Mouse (Mus musculus) kidney, postnatal 36 days (tissue): ENCODE measurements around the gene Ier5l.
A peak's percentile ranks its signal among the peaks of the same experiment; 100 is the strongest.

ENCODE experiments used
- DNase-seq, 2 experiments: peaks; one replicate each; pipeline ENCODE4 v3.0.0; 2021 to 2022; ENCODE audit warnings: mixed read lengths in 2 of 2

Ier5l gene

GRCm38 (mm10) chr2:30470143-30470946 is 3.7 kb downstream of the Ier5l start:
- peak; percentile 81 to 83 for DNase-seq

- peak; percentile 69 to 84 for DNase-seq
Observed at GRCm38 (mm10) chr2:30469796-30470142, 4.2 kb downstream of the Ier5l start.

DNA sequence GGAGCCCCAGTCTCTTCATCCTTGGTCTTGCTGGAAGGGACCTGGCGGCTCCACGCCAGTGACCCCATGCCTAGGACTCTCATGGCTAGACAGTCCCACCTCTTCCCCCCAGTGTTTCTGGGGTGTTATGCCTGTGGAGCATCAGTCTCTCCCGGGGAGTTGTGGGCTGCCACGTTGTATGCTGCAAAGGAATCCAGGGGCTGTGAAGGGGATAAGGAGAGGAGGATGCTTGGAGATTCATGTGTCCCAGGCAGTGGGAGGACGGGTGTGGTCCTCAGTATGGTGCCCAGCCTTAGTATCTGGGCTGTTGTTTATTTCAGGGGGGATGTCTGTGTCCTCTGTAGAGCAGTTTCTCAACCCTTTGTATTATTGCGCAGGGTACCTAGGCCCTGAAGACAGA is 5.0 kb downstream of the Ier5l start:
- DNase-seq = no peak

GRCm38 (mm10) chr2:30466787-30467186 is 7.2 kb downstream of the Ier5l start:
- DNase-seq = no peak

DNA sequence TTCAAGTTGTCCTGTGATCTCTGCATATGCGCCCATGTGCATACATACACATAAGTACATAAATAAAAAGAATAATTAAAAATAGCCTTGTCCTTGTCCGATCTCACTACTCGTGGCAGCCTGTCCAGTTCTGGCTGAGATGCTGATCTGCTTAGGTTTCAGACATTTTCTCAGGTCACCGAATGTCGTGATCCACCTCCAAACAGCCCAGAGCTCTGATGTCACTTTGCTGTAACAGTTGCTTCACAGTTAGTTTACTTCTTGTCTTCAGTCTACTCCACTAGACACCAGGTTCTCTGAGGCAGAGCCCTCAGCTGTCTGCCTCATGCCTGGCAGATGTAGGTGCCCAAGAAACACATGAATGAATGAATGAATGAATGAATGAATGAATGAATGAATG is 9.6 kb downstream of the Ier5l start:
- no peak for DNase-seq

DNA sequence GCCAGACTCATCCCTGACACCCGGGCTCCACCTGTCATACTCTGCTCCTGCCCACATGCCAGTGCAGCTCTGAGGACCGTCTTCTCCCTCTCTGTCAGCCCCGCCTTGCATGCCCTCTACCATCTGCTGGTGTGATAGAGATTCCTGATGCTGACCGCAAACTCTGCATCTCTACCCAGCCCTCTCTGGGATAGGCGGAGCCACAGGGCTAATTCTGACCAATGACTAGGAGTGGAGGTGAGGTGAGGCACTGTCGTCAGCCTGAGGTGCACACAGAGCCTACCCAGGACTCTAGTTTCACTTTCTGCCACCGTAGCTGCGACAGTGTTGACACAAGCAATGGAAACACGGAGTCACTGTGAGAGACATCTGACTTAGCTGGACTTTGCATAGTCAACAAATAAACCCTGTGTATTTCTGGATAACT is 10.1 kb downstream of the Ier5l start:
- peak; percentile 79 to 84 for DNase-seq

GRCm38 (mm10) chr2:30463341-30463761 is 10.7 kb downstream of the Ier5l start:
- peak; percentile 62 to 76 for DNase-seq

DNA sequence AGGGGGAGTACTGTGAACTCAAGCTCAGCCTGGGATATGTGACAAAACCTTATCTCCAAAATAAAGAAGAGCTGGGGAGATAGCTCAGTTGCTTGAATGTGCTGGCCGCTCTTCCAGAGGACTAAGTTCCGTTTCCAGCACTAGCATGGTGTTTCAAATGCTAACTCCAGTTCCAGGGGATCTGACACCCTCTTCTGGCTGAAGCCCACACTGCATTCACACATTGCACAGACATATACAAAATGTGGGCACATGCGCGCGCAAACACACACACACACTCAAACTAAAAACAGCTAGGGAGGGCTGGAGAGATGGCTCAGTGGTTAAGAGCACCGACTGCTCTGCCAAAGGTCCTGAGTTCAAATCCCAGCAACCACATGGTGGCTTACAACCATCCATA is 14.8 kb downstream of the Ier5l start:
- no peak for DNase-seq

DNA sequence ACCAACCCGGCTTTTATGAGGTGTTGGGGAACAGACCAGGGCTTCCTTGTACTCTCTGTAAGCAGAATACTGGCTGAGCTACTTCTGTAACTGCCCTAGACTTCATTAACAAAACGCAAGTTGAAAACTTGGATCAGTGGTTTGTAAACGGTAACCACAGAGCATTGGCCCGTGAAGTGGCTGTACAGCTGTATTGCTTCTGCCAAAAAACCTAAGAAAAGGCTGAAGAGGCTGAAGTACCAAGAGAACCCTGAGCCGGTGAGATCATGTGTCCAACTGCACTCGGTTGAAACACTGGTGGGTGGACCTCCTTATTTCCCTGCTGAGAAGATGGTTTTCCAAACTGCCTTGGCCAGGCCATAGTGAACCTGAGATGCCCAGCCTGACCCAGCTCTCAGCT is 15.7 kb downstream of the Ier5l start:
- peak; percentile 62 to 83 for DNase-seq

DNA sequence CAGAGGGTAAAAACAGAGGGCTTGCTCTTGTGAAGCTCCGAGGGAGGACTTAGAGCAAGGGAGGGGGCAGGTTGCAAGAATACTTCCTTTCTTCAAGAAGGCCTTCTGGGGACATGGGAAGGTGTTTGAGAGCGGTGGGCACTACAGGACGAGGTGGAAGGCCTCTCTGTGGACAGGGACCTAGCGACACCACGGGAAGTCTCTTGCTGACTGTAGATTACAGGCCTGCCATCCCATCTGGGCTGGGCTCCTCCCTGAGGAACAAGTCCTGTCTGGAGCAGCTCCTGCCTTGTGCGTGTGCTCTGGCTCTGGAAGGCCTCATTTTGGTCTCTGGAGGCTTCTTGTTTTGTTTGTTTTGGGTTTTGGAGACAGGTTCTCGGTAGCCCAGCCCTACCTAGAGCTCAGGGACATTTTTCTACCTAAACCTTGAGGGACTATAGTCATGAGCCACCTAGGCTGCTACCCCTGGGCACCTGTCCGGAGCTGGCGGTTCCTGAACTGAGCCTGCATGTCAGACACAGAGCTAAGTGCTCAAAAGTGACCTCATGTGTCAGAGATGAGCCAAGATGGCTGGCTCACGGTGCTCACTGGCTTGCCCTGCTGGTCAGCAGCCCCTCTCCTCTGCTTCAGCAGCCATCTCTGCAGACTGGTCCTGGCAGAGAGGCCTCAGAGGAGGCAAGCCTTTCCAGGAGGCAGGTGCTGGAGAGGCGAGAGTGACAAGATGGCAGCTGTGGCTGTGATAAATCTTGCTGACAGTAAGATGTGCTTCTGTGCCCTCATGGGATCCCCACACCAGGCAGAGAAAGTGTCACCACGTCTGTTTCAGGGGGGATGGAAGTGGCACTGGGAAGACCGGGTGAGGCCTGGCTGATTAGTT is 17.7 kb downstream of the Ier5l start:
- no peak for DNase-seq

DNA sequence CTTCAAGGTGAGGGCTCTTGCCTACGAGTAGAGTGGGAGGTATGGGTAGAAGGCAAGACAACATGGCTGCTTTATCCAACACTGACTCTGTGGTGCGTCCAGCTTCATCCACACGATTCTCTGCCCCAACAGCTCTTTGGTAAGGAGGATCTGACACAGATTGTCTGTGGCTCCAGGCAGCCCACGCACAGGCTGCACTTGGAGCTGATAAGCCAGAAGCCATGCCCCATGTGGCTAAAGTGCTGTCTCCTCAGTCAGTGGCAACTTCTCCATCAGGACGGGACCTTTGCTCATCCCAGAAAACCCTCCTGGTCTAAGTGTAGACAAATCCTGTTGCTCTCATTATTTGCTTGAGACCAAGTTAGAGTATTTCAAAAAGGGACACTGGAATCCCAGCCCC is 19.4 kb downstream of the Ier5l start:
- no peak for DNase-seq

- DNase-seq = no peak
Observed at GRCm38 (mm10) chr2:30453570-30453969, 20.4 kb downstream of the Ier5l start.

- peak in 1 of 2 experiments; percentile 24 for DNase-seq
Observed at GRCm38 (mm10) chr2:30451525-30451924, 22.5 kb downstream of the Ier5l start.

- no peak for DNase-seq
Observed at GRCm38 (mm10) chr2:30450530-30450929, 23.5 kb downstream of the Ier5l start.

GRCm38 (mm10) chr2:30448371-30448770 is 25.6 kb downstream of the Ier5l start:
- DNase-seq = no peak

- peak in 1 of 2 experiments; percentile 50 for DNase-seq
Observed at GRCm38 (mm10) chr2:30446891-30447826, 26.9 kb downstream of the Ier5l start.

GRCm38 (mm10) chr2:30445312-30445711 is 28.7 kb downstream of the Ier5l start:
- DNase-seq = peak; percentile 73 to 76

DNA sequence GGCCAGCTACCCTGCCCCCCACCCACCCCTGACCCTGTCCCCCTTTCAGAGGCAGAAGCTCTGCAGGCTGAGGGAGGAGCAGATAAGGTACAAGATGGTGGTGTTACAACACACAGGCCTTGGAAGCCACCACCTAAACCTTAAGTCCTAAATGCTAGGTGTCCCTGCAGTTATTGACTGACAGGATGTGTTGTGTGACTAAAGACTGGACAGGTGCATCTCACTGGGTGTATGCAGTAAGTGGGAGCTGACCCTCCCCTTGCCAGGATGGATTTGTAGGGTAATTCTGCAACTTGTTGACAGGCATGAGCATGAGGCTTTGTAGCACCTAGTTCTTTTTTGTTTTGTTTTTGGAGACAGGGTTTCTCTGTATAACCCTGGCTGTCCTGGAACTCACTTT is 29.6 kb downstream of the Ier5l start:
- DNase-seq = no peak

GRCm38 (mm10) chr2:30444006-30444405 is 30.0 kb downstream of the Ier5l start:
- DNase-seq = no peak

- DNase-seq = no peak
Observed at GRCm38 (mm10) chr2:30443281-30443680, 30.7 kb downstream of the Ier5l start.

- DNase-seq = peak in 1 of 2 experiments; percentile 21
Observed at GRCm38 (mm10) chr2:30442498-30442890, 31.5 kb downstream of the Ier5l start.
